Mouse (Mus musculus) T-cell, adult 2 months (primary cell): ENCODE measurements around the gene Jph4.
A peak's percentile ranks its signal among the peaks of the same experiment; 100 is the strongest.

Experiments
- DNase-seq: peaks from one replicate; pipeline ENCODE4 v3.0.0; 2022; ENCODE audit warnings: low spot score

Gene Jph4

DNA sequence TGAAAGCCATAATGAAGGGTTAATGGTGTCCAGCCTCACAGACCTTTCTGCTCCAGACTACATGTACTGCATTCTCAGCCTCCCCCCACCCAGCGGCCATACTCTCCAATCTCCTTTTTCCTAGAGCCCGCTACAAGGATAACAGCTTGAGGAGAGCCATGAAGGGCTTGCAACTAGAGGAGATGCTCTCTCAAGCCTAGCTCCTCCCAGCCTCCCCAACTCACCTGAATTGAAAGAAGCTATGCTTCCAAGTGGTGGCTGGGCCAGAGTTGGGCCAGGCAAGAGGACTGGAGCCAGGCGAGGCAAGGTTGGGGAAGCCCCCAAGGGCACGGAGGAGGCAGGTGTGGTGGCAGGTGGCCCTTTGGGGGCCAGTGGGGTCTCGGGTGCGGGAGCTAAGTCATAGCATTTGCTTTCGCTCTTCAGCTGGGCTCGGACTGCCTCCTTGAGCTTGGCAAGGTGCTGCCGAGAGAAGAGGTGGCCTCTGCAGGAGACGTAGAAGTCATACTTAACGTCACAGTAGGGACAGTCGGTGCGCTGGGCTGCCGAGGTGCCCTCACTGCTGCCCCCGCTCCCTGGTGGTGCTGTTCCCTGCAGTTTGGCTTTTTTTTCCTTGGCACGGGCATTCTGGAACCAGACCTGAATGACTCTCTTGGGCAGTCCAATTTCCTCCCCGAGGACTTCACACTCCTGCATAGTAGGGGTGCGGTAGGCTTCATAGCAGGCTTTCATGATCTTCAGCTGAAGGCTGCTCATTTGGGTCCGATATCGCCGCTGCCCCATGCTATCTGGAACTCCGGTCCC is 53.0 kb downstream of the Jph4 start:
- no peak for DNase-seq

DNA sequence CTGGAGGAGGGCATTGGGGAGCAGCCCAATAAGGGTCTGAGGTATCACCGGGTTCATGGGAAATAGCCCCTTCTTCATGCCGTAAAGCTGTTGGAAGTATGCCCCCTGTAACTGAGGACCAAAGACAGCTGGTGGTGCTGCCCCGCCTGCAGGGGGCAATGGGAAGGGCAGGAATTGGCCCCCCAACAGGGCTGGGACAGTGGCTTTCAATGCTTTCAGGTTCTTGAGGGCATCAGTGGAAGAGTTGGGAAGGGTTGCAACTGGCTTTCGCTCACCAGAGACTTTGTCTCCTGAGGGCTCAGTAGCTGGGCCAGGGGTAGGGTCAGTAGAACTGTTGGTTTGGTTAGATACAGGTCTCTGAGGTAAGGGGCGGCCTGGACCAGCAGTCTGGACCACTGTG is 53.6 kb downstream of the Jph4 start:
- DNase-seq = no peak

DNA sequence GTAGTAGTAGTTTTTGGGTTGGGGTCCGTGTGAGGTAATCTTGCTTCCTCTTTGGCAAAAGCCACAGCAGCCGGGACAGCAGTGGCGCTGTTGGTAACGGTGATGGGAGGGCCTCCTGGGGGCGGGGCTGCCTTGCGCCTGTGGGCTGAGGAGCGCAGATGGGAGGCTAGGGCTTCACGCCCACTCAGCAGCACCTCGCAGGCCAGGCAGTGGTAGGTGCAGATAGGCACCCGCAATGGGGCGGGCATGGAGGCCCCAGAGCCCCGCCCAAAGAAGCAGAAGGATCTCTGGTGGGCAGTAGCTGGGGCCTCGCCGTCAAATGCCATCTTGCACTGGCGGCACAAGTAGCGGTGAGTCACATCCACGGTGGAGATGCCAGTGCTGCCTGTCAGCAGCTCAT is 54.1 kb downstream of the Jph4 start:
- DNase-seq = peak; percentile 31

DNA sequence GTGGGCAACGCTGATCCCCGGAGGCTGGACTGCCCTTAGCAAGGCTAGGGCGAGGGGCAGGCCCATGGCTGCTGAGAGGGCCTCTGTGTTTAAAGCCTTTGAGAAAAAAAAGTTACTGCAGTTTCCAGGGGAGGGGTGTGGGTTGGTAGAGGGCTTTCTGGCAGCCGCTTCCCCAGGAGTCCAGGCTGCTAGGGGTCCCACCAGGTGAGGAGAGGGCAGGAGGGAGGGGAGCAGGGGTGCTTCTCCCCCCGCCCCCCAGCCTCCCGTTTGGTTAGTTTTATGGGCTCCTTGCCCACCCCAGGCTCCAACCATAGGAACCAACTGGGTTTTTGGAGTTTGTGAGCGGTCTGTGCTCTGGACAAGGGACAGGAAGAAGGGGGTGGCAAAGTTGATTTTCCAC is 54.9 kb downstream of the Jph4 start:
- DNase-seq = no peak

DNA sequence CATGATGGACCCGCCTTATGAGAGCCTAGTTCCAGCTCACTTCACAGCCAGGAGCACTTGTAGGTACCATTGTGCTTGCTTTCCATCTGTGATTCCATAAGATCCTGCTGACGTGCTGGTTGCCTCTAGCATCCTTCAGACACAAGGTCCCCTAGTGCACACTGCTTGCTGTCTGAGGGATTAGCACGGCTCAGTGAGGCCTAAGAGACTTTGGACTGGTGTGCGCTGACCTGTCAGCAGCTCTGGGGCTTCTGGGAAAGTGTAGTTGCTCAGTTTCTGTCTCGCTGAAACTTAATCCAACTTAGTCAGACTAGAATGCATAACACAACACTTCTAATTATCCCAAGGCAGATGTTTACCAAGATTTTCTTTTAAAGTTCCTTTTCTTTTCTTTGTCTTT is 56.8 kb downstream of the Jph4 start:
- DNase-seq = no peak

DNA sequence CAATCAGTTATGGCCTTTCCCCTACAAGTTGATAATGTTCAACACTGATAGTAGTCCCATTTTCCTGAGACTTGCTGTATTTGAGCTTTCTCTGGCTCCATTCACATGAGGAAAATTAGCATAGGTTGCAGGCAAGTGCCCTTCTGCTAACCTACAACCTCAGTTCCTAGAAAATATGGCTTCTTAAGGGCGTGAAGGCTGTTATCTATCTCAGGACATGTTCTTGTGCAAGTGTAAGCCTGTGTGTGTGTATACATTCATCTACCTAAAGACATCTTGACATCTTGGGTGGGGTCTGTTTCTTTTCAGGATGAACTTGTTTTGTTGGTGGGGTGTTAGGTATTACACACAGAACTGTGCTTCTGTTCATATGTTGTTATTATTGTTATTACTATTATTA is 57.7 kb downstream of the Jph4 start:
- DNase-seq = no peak
